Mouse (Mus musculus): ENCODE data around the gene Smco4.
"Not testable (repeated sequence)": the region's sequence is repeated elsewhere in the genome, so short reads cannot be mapped to it uniquely, and the experiment has no call there.

The Smco4 gene

GRCm38 (mm10) chr9:15493235-15493924, at the start of gene Smco4:
Gene Smco4 (plus strand): TSS chr9:15493432.
- in situ Hi-C loops (cut with MboI; ENCODE audit: low pct_unique_long_range_greater_than_20kb in 1 of 2, low sequenced_read_pairs in 2 of 2, unreplicated experiment in 1 of 2), result no loop called here

DNA sequence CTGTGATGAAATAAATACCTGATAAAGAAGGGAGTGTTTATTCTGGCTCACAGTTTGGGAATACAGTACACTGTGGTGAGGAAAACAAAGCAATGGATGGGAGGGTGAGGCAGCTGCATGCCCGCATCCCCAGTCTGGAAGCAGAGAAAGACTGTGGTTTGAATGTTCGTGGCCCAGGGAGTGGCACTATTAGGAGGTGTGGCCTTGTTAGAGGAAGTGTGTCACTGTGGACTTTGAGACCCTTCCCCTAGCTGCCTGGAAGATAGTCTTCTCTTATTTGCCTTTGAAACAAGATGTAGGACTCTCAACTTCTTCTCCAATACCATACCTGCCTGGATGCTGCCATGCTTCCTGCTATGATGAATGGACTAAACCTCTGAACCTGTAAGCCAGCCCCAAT, 45.8 kb upstream of the Smco4 start:
- in situ Hi-C loops (cut with MboI; ENCODE audit: low pct_unique_long_range_greater_than_20kb in 1 of 2, low sequenced_read_pairs in 2 of 2, unreplicated experiment in 1 of 2), result no loop called here

DNA sequence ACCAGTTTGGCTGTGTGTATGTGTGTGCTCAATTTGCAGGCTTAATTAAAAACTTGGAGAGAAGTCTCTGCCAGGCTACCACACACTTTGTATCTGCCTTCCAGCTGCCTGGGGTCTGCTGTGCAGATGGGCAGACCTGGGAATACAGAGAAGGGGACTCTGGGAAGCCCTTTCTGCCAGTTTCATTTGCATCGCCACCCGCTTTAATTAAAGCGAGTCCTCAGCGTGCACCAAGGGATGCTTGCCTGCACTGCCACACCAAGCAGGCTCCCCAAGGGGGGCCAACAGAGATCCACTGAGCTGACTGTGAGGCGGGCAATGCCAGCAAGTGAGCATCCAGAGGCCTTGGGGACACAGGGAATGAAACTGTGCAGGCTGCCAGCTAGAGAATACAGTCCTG, 42.3 kb upstream of the Smco4 start:
- in situ Hi-C loops (cut with MboI; ENCODE audit: low pct_unique_long_range_greater_than_20kb in 1 of 2, low sequenced_read_pairs in 2 of 2, unreplicated experiment in 1 of 2), result no loop called here

DNA sequence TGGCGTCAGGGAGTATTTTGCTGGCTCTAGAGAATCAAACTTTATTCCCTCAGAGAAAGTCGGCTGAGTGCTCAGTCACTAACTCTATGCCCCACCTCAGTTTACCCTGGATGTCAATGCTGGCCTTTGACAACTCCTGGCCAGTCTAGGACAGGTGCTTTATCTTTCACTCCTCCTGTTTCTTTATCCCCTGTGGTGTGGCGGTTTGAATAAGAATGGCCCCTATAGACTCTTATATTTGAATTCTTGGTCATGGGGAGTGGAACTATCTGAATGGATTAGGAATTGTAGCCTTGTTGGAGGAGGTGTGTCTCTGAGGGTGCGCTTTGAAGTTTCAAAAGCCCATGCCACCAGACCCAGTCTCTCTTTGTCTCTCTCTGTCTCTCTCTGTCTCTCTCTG, 21.0 kb upstream of the Smco4 start:
- in situ Hi-C loops (cut with MboI; ENCODE audit: low pct_unique_long_range_greater_than_20kb in 1 of 2, low sequenced_read_pairs in 2 of 2, unreplicated experiment in 1 of 2), result no loop called here

GRCm38 (mm10) chr9:15473206-15473605, 20.0 kb upstream of the Smco4 start:
- in situ Hi-C loops (cut with MboI; ENCODE audit: low pct_unique_long_range_greater_than_20kb in 1 of 2, low sequenced_read_pairs in 2 of 2, unreplicated experiment in 1 of 2), result no loop called here

GRCm38 (mm10) chr9:15477556-15477955, 15.7 kb upstream of the Smco4 start:
- in situ Hi-C loops (cut with MboI; ENCODE audit: low pct_unique_long_range_greater_than_20kb in 1 of 2, low sequenced_read_pairs in 2 of 2, unreplicated experiment in 1 of 2), result no loop called here

DNA sequence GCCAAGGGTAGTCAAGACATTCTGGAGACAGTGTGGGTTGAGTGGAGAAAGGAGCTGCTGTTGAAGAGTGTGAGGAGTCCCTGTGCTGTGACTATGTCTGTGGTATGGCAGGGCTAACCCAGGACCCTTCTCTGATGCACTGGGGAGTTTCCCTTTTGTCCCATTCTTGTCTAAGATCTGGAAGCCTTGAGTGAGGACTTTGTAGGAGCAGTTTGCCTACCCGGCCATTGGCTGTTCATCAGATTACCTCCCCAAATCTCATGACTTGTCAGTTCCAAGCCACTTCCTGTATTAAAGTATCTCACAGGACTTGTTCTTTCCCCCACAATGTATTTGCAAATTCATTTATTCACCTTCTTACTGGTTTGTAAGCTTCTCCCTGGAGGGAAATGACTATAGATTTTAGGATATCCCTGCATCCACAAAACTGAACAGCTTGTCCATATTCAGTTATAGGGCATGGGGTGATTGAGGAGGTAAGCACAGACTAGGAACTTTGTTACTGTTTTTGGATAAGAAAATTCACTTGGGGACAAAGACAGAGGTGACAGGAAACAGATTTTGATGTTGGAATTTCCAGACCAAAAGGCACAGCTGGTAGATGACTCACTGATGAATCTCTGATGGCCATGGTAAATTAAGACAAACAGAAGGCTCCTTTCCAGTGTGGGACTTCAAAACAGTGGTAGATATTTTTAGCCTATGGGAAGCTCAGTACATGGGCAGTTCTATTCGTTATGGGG, 5.4 kb upstream of the Smco4 start:
- in situ Hi-C loops (cut with MboI; ENCODE audit: low pct_unique_long_range_greater_than_20kb in 1 of 2, low sequenced_read_pairs in 2 of 2, unreplicated experiment in 1 of 2), result no loop called here

- in situ Hi-C loops (cut with MboI; ENCODE audit: low pct_unique_long_range_greater_than_20kb in 1 of 2, low sequenced_read_pairs in 2 of 2, unreplicated experiment in 1 of 2), result no loop called here
Observed at GRCm38 (mm10) chr9:15489293-15489692, 3.9 kb upstream of the Smco4 start.

GRCm38 (mm10) chr9:15490331-15491100, 2.7 kb upstream of the Smco4 start:
- in situ Hi-C loops (cut with MboI; ENCODE audit: low pct_unique_long_range_greater_than_20kb in 1 of 2, low sequenced_read_pairs in 2 of 2, unreplicated experiment in 1 of 2), result no loop called here

GRCm38 (mm10) chr9:15491686-15492085, 1.5 kb upstream of the Smco4 start:
- in situ Hi-C loops (cut with MboI; ENCODE audit: low pct_unique_long_range_greater_than_20kb in 1 of 2, low sequenced_read_pairs in 2 of 2, unreplicated experiment in 1 of 2), result no loop called here

DNA sequence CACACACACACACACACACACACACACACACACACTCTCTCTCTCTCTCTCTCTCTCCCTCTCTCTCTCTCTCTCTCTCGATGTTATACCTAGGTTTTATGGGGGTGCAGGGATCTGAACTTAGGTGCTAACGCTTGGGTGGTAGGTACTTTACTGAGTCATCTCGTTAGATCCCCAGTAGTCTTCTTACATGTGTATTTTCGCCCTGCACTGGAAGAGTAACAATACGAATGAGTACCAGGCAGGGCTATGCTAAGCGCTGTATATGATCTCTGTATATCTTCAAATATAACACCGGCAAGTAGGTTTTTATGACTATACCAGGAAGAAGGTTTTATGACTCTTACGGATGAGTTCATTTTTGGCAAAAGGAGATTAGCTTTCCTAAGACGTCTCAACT, 831 bp upstream of the Smco4 start:
- in situ Hi-C loops (cut with MboI; ENCODE audit: low pct_unique_long_range_greater_than_20kb in 1 of 2, low sequenced_read_pairs in 2 of 2, unreplicated experiment in 1 of 2), result no loop called here

DNA sequence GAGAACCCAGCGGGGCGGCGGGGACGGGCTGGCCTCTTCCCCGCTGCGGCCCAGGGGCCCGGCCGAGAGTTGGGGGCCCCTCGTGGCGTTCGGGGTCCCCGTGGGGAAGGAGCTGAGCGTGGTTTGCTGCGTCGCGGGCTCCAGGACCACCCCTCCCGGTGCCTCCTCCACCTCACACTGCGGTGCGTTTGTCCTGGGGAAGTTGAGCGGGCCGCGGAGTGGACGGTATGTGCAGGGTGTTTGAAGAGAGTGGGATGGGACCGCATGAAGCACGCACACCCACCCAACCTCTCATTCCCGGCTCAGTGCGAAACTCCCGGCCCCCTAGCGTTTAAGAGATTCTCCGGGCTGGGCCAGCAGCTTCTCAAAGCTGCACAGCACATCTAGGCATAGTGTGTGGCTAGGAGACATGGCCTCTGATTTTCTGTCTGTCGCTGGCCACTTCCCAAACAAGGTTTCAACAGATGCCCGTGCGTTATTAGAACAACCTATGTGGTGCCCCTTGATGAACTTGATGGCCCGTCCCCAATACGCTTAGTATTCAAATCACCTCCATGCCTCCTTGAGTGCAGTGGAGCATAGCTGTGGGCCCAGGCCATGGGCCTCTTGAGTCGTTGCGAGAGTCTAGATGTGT, 810 bp downstream of the Smco4 start:
- in situ Hi-C loops (cut with MboI; ENCODE audit: low pct_unique_long_range_greater_than_20kb in 1 of 2, low sequenced_read_pairs in 2 of 2, unreplicated experiment in 1 of 2), result no loop called here

DNA sequence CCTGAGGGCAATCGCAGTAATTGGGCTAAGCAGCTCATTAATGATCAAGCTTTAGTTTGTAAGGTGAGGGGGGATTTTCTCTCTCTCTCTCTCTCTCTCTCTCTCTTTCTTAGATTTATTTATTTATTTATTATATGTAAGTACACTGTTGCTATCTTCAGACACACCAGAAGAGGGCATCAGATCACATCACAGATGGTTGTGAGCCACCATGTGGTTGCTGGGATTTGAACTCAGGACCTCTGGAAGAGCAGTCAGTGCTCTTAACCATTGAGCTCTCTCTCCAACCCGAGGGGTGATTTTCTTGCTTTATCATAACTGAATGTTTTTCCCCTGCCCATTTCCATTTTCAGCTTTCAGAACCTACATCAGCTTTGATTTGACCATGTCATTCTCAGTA, 2.0 kb downstream of the Smco4 start:
- in situ Hi-C loops (cut with MboI; ENCODE audit: low pct_unique_long_range_greater_than_20kb in 1 of 2, low sequenced_read_pairs in 2 of 2, unreplicated experiment in 1 of 2), result not testable (repeated sequence)

DNA sequence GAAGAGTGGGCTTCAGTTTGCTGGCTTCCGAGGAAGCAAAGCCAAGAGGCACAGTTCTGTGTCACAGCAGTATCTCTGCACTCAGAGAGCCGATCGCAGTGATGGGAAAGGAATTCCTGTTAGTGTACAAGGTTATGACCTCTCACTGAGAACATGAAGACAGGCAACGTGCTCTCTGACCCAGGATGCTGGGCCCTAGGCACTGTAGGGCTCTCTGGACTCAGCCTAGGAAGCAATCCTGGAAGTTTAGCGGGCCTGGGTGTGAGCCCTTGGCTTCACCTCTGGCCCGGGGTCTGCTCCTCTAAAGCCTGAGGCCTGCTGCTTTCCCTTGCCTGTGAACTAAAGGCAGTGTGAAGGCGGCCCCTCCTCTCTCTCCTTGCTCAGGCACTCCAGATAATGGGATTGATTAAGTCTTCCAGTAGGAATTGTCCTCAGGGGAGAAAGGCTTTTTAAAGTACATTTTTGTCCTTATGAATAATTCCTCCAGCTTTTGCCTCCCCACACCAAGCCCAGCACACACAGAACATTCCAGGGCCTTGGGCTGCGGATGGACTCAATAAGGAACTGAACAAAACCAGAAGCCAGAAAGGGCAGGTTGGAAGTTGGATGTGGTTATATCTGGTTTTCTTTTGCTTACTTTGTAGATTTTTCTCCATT, 2.8 kb downstream of the Smco4 start:
- in situ Hi-C loops (cut with MboI; ENCODE audit: low pct_unique_long_range_greater_than_20kb in 1 of 2, low sequenced_read_pairs in 2 of 2, unreplicated experiment in 1 of 2), result no loop called here

GRCm38 (mm10) chr9:15500025-15500424, 6.8 kb downstream of the Smco4 start:
- in situ Hi-C loops (cut with MboI; ENCODE audit: low pct_unique_long_range_greater_than_20kb in 1 of 2, low sequenced_read_pairs in 2 of 2, unreplicated experiment in 1 of 2), result no loop called here

GRCm38 (mm10) chr9:15501319-15502256, 8.4 kb downstream of the Smco4 start:
- in situ Hi-C loops (cut with MboI; ENCODE audit: low pct_unique_long_range_greater_than_20kb in 1 of 2, low sequenced_read_pairs in 2 of 2, unreplicated experiment in 1 of 2), result no loop called here

DNA sequence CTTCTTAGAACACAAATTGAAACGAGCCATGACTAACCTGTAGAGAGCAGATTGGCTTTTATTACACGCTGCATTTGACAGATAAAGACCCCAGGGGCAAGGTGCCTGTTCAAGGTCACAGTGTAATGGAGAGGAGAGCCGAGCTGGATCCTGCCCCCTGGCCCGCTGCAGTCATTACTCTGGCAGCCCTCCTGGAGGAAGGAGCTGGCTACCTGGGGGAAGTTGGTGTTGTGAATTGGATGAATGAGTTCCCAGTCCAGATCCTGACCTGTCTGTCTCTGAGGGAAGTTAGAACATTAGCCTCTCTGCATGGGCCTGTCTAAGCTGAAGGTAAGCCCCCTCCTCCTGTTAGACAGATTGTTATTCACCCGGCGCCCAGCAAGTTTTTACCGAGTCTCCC, 9.2 kb downstream of the Smco4 start:
- in situ Hi-C loops (cut with MboI; ENCODE audit: low pct_unique_long_range_greater_than_20kb in 1 of 2, low sequenced_read_pairs in 2 of 2, unreplicated experiment in 1 of 2), result no loop called here

DNA sequence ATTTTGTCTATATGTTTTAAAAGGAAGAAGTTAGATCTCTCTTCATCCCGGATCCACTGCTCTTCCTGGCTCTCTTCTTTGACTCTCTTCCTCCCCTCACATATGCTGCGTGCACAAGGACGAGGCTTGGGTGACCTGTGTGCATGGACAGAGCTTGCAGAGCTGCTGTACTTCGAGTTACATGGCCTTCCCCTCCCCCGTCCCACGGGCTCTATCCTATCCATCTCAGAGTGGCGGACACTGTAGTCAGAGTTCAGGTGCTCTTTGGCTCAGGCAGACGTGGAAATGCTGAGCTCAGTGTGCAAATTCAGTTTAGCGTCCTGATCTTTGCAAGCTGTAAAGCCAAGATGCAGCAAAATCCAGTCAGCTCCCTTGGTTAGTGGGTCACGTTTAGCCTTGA, 10.1 kb downstream of the Smco4 start:
- in situ Hi-C loops (cut with MboI; ENCODE audit: low pct_unique_long_range_greater_than_20kb in 1 of 2, low sequenced_read_pairs in 2 of 2, unreplicated experiment in 1 of 2), result no loop called here

Measured in mouse embryonic stem cell (cell line).